Mouse (Mus musculus): ENCODE measurements around the gene Hgd.

DNA sequence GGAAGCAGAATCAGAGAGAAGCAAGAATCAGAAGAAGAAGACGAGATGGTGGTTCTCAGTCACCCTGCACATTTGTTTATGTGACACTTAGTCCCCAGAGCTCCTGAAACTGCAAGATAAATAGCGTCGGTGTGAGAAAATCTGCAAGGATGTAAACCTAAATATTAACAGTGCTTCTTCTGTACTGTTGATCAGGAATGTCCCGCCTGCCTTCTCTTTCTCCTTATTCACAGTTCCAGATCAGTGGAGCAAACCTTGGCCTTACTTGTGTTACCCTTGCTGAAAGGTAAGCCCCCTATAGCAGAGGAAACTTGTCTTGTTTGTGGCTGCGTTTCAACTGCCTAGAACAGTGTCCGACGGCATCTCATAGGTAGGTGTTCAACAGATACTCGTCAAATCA lies 97.6 kb downstream of the Hgd start:
- no peak for TF ChIP-seq CTCF (IDR thresholded peaks at IDR 0.05; ENCODE audit: extremely low read depth, insufficient read depth, insufficient read length, insufficient replicate concordance)
- TF ChIP-seq POLR2A (IDR thresholded peaks at IDR 0.05; ENCODE audit: low read depth, low read length), result no peak

All from spleen, adult 2 months (tissue).